Mouse (Mus musculus) mammary gland, adult 2 months (tissue): ENCODE measurements around the gene Crhbp. TPM values are rescaled to one million over a fixed set of nuclear protein-coding genes. Genes with fewer than 3 reads are reported as not detected.

Experiments used
- polyA plus RNA-seq: library from polyadenylated mRNA; depleted of rRNA; stranded (reverse); fragments of >200 nt; gene quantifications from 2 replicates; pipeline ENCODE4 v1.2.3, GENCODE M21; 2012; ENCODE audit warnings: low replicate concordance; rRNA removed

The Crhbp gene
- polyA plus RNA-seq = 0.14 TPM in 1 of 2 replicates, not detected in the other

DNA sequence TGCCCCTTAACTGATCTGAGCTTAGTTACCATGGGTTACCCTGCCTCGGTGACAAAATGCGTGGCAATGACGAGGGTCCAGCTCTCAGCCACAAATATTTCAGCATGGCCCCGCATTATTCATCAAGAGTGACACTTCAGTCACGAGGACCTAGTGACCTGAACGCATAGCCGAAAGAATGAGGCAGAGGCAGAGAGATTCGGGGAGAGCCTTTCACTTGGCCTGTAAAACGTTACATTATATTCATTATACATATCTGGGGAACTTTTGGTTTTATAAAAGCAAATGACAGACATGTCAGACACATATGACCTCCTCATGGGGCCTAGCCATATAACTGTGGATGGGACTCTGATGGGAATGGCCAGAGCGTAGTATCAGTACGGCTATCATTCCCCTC lies at the start of gene Crhbp:
Gene Crhbp (minus strand): TSS at position 101 of the 400 bp plus-strand sequence.

DNA sequence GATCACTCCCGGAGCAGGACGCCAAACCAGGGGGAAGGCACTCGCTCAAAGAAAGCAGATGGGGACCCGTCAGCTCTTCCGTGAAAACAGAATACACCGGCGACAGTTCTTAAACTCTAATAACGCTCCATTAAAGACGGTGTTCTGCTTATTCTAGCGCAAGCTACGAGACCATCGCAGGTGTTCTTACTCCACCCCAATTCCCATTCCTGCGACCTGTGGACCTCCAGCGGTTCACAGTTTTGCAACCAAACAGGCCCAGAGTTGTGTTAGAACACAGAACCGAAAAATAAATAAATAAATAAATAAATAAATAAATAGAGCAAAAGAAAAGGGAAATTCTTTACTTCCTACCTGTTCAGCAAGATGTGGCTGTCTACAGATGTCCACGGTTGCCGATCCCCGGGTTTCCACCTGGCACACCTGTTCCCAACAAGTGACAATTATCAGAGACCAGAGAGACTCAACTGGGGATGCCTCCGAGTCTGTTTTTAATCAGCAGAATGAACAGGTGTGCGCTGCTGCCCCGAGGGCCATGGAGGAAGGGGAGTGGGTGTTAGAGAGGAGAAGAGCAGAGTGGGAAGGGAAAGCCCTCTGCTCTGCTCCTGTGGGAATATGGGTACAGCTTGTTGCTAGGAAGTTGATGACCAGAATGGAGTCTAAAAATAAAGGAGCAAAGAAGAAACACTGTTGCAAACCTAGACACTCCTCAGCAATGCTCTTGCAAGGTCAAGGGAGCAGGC lies 34.1 kb upstream of the Crhbp start, which contains the start of gene S100z:
Gene S100z (minus strand): TSS at position 51 of the 743 bp plus-strand sequence.

Other genes starting within 250 kb of the Crhbp start
- gene Pde8b, start 194.6 kb downstream of the Crhbp start, polyA plus RNA-seq = 2.6 and 3.9 TPM in 2 replicates
- gene Zbed3, start 121.3 kb downstream of the Crhbp start, polyA plus RNA-seq = 27.9 and 28.6 TPM in 2 replicates
- 12.4 and 20.3 TPM in 2 replicates for gene Aggf1, start 69.6 kb downstream of the Crhbp start, polyA plus RNA-seq
- not detected in 2 replicates for gene S100z, start 33.8 kb upstream of the Crhbp start, polyA plus RNA-seq
- 6.7 and 9.7 TPM in 2 replicates for gene F2rl1, start 80.3 kb upstream of the Crhbp start, polyA plus RNA-seq
- 9.9 and 12.3 TPM in 2 replicates for gene F2r, start 173.6 kb upstream of the Crhbp start, polyA plus RNA-seq